Mouse (Mus musculus): ENCODE measurements around the gene Rest.
"Not testable (repeated sequence)": the region's sequence is repeated elsewhere in the genome, so short reads cannot be mapped to it uniquely, and the experiment has no call there.

The Rest gene

GRCm38 (mm10) chr5:77265081-77265670 is at the start of gene Rest:
TSS of gene Rest (plus strand) at chr5:77265491.
- no peak for DNase-seq (ENCODE audit: low read depth)

GRCm38 (mm10) chr5:77217211-77217610 is 48.1 kb upstream of the Rest start:
- peak; percentile 82 for DNase-seq (ENCODE audit: low read depth)

- DNase-seq (ENCODE audit: low read depth) = no peak
These were observed 47.6 kb upstream of the Rest start for GRCm38 (mm10) chr5:77217724-77218123.

- DNase-seq (ENCODE audit: low read depth) = no peak
These were observed 42.0 kb upstream of the Rest start for GRCm38 (mm10) chr5:77223043-77223975.

GRCm38 (mm10) chr5:77228986-77229385 is 36.3 kb upstream of the Rest start:
- peak; percentile 42 for DNase-seq (ENCODE audit: low read depth)

GRCm38 (mm10) chr5:77231863-77232262 is 33.4 kb upstream of the Rest start:
- not testable (repeated sequence) for DNase-seq (ENCODE audit: low read depth)

- DNase-seq (ENCODE audit: low read depth) = no peak
These were observed 30.4 kb upstream of the Rest start for GRCm38 (mm10) chr5:77234921-77235320.

- no peak for DNase-seq (ENCODE audit: low read depth)
These were observed 28.2 kb upstream of the Rest start for GRCm38 (mm10) chr5:77237104-77237503.

GRCm38 (mm10) chr5:77244331-77244987 is 20.8 kb upstream of the Rest start:
- no peak for DNase-seq (ENCODE audit: low read depth)

GRCm38 (mm10) chr5:77245463-77245786 is 19.9 kb upstream of the Rest start:
- DNase-seq (ENCODE audit: low read depth) = no peak

GRCm38 (mm10) chr5:77245787-77246671 is 19.3 kb upstream of the Rest start:
- DNase-seq (ENCODE audit: low read depth) = peak; percentile 10

- no peak for DNase-seq (ENCODE audit: low read depth)
These were observed 15.2 kb upstream of the Rest start for GRCm38 (mm10) chr5:77250083-77250482.

- DNase-seq (ENCODE audit: low read depth) = no peak
These were observed 13.6 kb upstream of the Rest start for GRCm38 (mm10) chr5:77251656-77252055.

GRCm38 (mm10) chr5:77252115-77252827 is 13.0 kb upstream of the Rest start:
- no peak for DNase-seq (ENCODE audit: low read depth)

- no peak for DNase-seq (ENCODE audit: low read depth)
These were observed 12.1 kb upstream of the Rest start for GRCm38 (mm10) chr5:77253154-77253553.

GRCm38 (mm10) chr5:77254402-77254801 is 10.9 kb upstream of the Rest start:
- DNase-seq (ENCODE audit: low read depth) = no peak

GRCm38 (mm10) chr5:77257603-77258002 is 7.7 kb upstream of the Rest start:
- DNase-seq (ENCODE audit: low read depth) = no peak

- DNase-seq (ENCODE audit: low read depth) = no peak
These were observed 6.0 kb upstream of the Rest start for GRCm38 (mm10) chr5:77259315-77259714.

- DNase-seq (ENCODE audit: low read depth) = no peak
These were observed 5.2 kb upstream of the Rest start for GRCm38 (mm10) chr5:77260141-77260540.

- DNase-seq (ENCODE audit: low read depth) = no peak
These were observed 4.2 kb upstream of the Rest start for GRCm38 (mm10) chr5:77261137-77261536.

GRCm38 (mm10) chr5:77262105-77262504 is 3.2 kb upstream of the Rest start:
- no peak for DNase-seq (ENCODE audit: low read depth)
